Mouse (Mus musculus) intestine, embryonic 16.5 days (tissue): ENCODE measurements around the gene Sorbs2. TPM values are rescaled to one million over a fixed set of nuclear protein-coding genes. Genes with fewer than 3 reads are reported as not detected.

Experiments used
- ATAC-seq: fragments of 200-750 bp; cut with Nextera tagmentation; 2 replicates; pipeline ENCODE4 v1.8.0; 2017; ENCODE audit warnings: moderate TSS enrichment, moderate library complexity
- H3K27ac ChIP-seq: fragments of 300-500 bp; sonication (generic); 2 replicates; pipeline ENCODE4 v1.5.1; 2014; ENCODE audit warnings: mild to moderate bottlenecking, low read length
- H3K27me3 ChIP-seq: fragments of 300-500 bp; sonication (generic); replicated peaks from 2 replicates; pipeline ENCODE4 v1.6.1; 2014; ENCODE audit warnings: low read length, control low read depth, mixed read lengths; ENCODE audit not compliant: control insufficient read depth, insufficient read depth
- H3K36me3 ChIP-seq: fragments of 300-500 bp; sonication (generic); 2 replicates; pipeline ENCODE4 v1.6.1; 2014; ENCODE audit warnings: low read length, control low read depth; ENCODE audit not compliant: control insufficient read depth, insufficient read depth
- H3K4me1 ChIP-seq: fragments of 300-500 bp; sonication (generic); 2 replicates; pipeline ENCODE4 v1.6.1; 2014; ENCODE audit warnings: low read length, control low read depth, mixed read lengths; ENCODE audit not compliant: control insufficient read depth, insufficient read depth
- H3K4me2 ChIP-seq: fragments of 300-500 bp; sonication (generic); 2 replicates; pipeline ENCODE4 v1.6.1; 2014; ENCODE audit warnings: low read depth, low read length, control low read depth
- H3K4me3 ChIP-seq: fragments of 300-500 bp; sonication (generic); 2 replicates; pipeline ENCODE4 v1.5.1; 2014; ENCODE audit warnings: mild to moderate bottlenecking, low read length
- H3K9ac ChIP-seq: fragments of 300-500 bp; sonication (generic); 2 replicates; pipeline ENCODE4 v1.6.1; 2014; ENCODE audit warnings: low read depth, low read length
- H3K9me3 ChIP-seq: fragments of 300-500 bp; sonication (generic); 2 replicates; pipeline ENCODE4 v1.6.1; 2016; ENCODE audit warnings: low read length, control low read depth; ENCODE audit not compliant: control insufficient read depth
- WGBS: fragments of 180-500 bp; shearing (Covaris S2); extraction: QIAGEN DNeasy Blood & Tissue Kit; methylation state at CpG from one replicate; pipeline ENCODE4 v1.1.7; 2014; 5-methylcytosine and 5-hydroxymethylcytosine counted together
- polyA plus RNA-seq: library from polyadenylated mRNA; unstranded; fragments of >200 nt; fragmentation: Nextera tagmentation; extraction: Ambion mirVana; gene quantifications from 2 replicates; pipeline ENCODE4 v1.2.1, GENCODE M21; 2015

The Sorbs2 gene
- polyA plus RNA-seq, 1 experiment from 2014 or later, result 19.1 TPM

GRCm38 (mm10) chr8:45763690-45764342, 256.2 kb downstream of the Sorbs2 start:
- Histone ChIP-seq H3K27me3 (no peaks in the 10 kb centered on the region), H3K9ac (no peak overlapping the region), H3K4me1 (peaks cover 8% of the 10 kb centered on the region), H3K27ac (peak overlapping the region; percentile 66), H3K36me3 (0 out of 2 replicates have a peak, but pooled peaks cover 5% of the 10 kb centered on the region), H3K4me2 (0 out of 2 replicates have a peak overlapping the region, but pooled peaks have one; percentile 12), H3K9me3 (no peaks in the 10 kb centered on the region), H3K4me3 (no peak overlapping the region)
- WGBS, result 39% methylated on average over 11 of the region's 11 CpGs
- ATAC-seq, result peak; percentile 64

DNA sequence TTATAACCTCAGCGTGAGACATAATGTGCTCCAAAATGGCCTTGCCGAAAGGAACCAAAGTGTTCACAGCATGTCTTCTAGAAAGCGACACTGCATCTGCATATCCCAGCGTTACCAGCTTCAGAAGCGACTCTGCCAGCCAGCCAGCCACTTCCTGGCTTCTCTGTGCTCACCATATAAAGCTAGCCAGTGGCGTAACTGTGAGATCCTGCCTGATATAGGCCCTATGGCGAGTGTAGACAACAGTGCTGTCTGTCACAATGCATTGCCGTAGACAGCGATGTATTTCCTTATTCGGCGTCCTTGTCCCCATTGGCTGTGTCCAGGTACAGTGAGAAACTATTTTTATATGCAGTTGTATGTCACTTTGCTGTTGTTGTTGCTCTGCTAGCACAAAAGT, 258.6 kb downstream of the Sorbs2 start:
- Histone ChIP-seq H3K9ac (no peak overlapping the region), H3K27ac (no peak overlapping the region), H3K27me3 (no peaks in the 10 kb centered on the region), H3K9me3 (no peaks in the 10 kb centered on the region), H3K4me2 (no peak overlapping the region), H3K4me3 (no peak overlapping the region), H3K4me1 (peaks cover 4% of the 10 kb centered on the region), H3K36me3 (0 out of 2 replicates have a peak, but pooled peaks cover 5% of the 10 kb centered on the region)
- no peak for ATAC-seq
- WGBS, result 77% methylated on average over 11 of the region's 11 CpGs

GRCm38 (mm10) chr8:45774841-45775240, 267.3 kb downstream of the Sorbs2 start:
- H3K27ac ChIP-seq, result no peak overlapping the region
- WGBS, result 88% methylated on average over 5 of the region's 5 CpGs
- no peak for ATAC-seq
- H3K27me3 ChIP-seq, result no peaks in the 10 kb centered on the region
- no peaks in the 10 kb centered on the region for H3K4me1 ChIP-seq
- no peak overlapping the region for H3K4me2 ChIP-seq
- H3K9me3 ChIP-seq, result no peaks in the 10 kb centered on the region
- H3K9ac ChIP-seq, result no peak overlapping the region
- 0 out of 2 replicates have a peak, but pooled peaks cover 2% of the 10 kb centered on the region for H3K36me3 ChIP-seq
- H3K4me3 ChIP-seq, result no peak overlapping the region

- Histone ChIP-seq H3K27ac (no peak overlapping the region), H3K4me3 (no peak overlapping the region), H3K9me3 (no peaks in the 10 kb centered on the region), H3K36me3 (0 out of 2 replicates have a peak, but pooled peaks cover 2% of the 10 kb centered on the region), H3K9ac (no peak overlapping the region), H3K4me1 (no peaks in the 10 kb centered on the region), H3K27me3 (no peaks in the 10 kb centered on the region), H3K4me2 (no peak overlapping the region)
- WGBS, result 95% methylated on average over 7 of the region's 7 CpGs
- ATAC-seq, result no peak
These were observed 267.9 kb downstream of the Sorbs2 start for GRCm38 (mm10) chr8:45775481-45775880.

GRCm38 (mm10) chr8:45776366-45776765, 268.8 kb downstream of the Sorbs2 start:
- no peaks in the 10 kb centered on the region for H3K27me3 ChIP-seq
- no peak for ATAC-seq
- H3K4me1 ChIP-seq, result no peaks in the 10 kb centered on the region
- no peak overlapping the region for H3K4me2 ChIP-seq
- no peaks in the 10 kb centered on the region for H3K9me3 ChIP-seq
- H3K4me3 ChIP-seq, result no peak overlapping the region
- H3K36me3 ChIP-seq, result 0 out of 2 replicates have a peak, but pooled peaks cover 2% of the 10 kb centered on the region
- H3K27ac ChIP-seq, result no peak overlapping the region
- WGBS, result 85% methylated on average over 9 of the region's 9 CpGs
- no peak overlapping the region for H3K9ac ChIP-seq

GRCm38 (mm10) chr8:45776977-45777376, 269.4 kb downstream of the Sorbs2 start:
- H3K27me3 ChIP-seq, result no peaks in the 10 kb centered on the region

GRCm38 (mm10) chr8:45780585-45780984, 273.0 kb downstream of the Sorbs2 start:
- H3K27ac ChIP-seq, result no peak overlapping the region
- no peaks in the 10 kb centered on the region for H3K4me1 ChIP-seq
- H3K27me3 ChIP-seq, result no peaks in the 10 kb centered on the region
- no peak overlapping the region for H3K4me3 ChIP-seq
- no peak for ATAC-seq
- H3K9ac ChIP-seq, result no peak overlapping the region
- no peaks in the 10 kb centered on the region for H3K36me3 ChIP-seq
- no peak overlapping the region for H3K4me2 ChIP-seq
- H3K9me3 ChIP-seq, result no peaks in the 10 kb centered on the region
- WGBS, result 49% methylated on average over 4 of the region's 4 CpGs

More at GRCm38 (mm10) chr8:45776977-45777376, 269.4 kb downstream of the Sorbs2 start:
- Histone ChIP-seq H3K36me3 (0 out of 2 replicates have a peak, but pooled peaks cover 2% of the 10 kb centered on the region), H3K4me3 (no peak overlapping the region), H3K4me2 (no peak overlapping the region), H3K4me1 (no peaks in the 10 kb centered on the region), H3K9me3 (no peaks in the 10 kb centered on the region), H3K27ac (no peak overlapping the region), H3K9ac (no peak overlapping the region)
- WGBS, result 96% methylated on average over 7 of the region's 7 CpGs
- ATAC-seq, result no peak

- Histone ChIP-seq H3K4me1 (no peaks in the 10 kb centered on the region), H3K9ac (no peak overlapping the region), H3K4me2 (no peak overlapping the region), H3K9me3 (no peaks in the 10 kb centered on the region), H3K27me3 (no peaks in the 10 kb centered on the region), H3K36me3 (no peaks in the 10 kb centered on the region), H3K27ac (no peak overlapping the region), H3K4me3 (no peak overlapping the region)
- no peak for ATAC-seq
- WGBS, result 86% methylated on average over 3 of the region's 3 CpGs
These were observed 281.0 kb downstream of the Sorbs2 start for GRCm38 (mm10) chr8:45788610-45789009.

DNA sequence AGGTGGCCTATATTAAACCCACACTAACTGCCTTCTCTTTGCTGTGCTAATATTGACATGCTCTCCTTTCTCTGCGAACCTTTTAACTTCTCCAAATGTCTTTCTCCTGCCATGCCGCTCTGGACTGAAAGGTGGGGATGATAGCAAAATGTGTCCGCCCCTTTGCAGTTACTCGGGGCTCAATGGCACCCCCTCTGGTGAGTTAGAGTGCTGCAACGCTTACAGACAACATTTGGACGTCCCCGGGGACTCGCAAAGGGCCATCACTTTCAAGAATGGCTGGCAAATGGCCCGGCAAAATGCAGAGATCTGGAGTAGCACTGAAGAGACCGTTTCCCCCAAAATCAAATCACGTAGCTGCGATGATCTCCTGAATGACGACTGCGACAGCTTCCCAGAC, 287.3 kb downstream of the Sorbs2 start:
- no peak for ATAC-seq
- 88% methylated on average over 14 of the region's 14 CpGs for WGBS

More for the DNA sequence above, 287.3 kb downstream of the Sorbs2 start:
- no peak overlapping the region for H3K9ac ChIP-seq
- H3K27me3 ChIP-seq, result no peaks in the 10 kb centered on the region
- H3K36me3 ChIP-seq, result no peaks in the 10 kb centered on the region
- no peak overlapping the region for H3K4me2 ChIP-seq
- no peak overlapping the region for H3K27ac ChIP-seq
- no peaks in the 10 kb centered on the region for H3K9me3 ChIP-seq
- H3K4me3 ChIP-seq, result no peak overlapping the region
- H3K4me1 ChIP-seq, result no peaks in the 10 kb centered on the region
